Mouse (Mus musculus): ENCODE data around the gene Nectin1. TPM values are rescaled to one million over a fixed set of nuclear protein-coding genes. Genes with fewer than 3 reads are reported as not detected.

Nectin1 gene
- total and polyA plus RNA-seq, 3 experiments: 0.26 to 1.9 (median 1.8) TPM

- no peaks in the 10 kb centered on the region for H3K36me3 ChIP-seq (replicated peaks in 1 of 2; ENCODE audit: control insufficient read depth in 1 of 2, insufficient read depth in 1 of 2, low read length in 1 of 2)
- H3K4me3 ChIP-seq (replicated peaks in 1 of 3; ENCODE audit: low read depth in 2 of 3, low read length in 2 of 3, poor library complexity in 1 of 3): no peak overlapping the region
- in situ Hi-C loops (cut with MboI; ENCODE audit: low pct_ligation_motif_present, low pct_unique_long_range_greater_than_20kb, low sequenced_read_pairs) (loop anchor here (25.0 kb wide), 1 partner anchor 401 kb away; no protein-coding TSS in a partner anchor), dilution Hi-C loops (cut with MboI; ENCODE audit: extremely low pct_ligation_motif_present, extremely low pct_unique_long_range_greater_than_20kb, low sequenced_read_pairs) (no loop called here)
- H3K4me1 ChIP-seq (ENCODE audit: control insufficient read depth in 1 of 2, insufficient read depth in 2 of 2): peaks cover 0 to under 1% of the 10 kb centered on the region in 2 experiments; a peak in 1 of 4 replicates
- H3K27me3 ChIP-seq (replicated peaks): peaks cover 74% of the 10 kb centered on the region
- H3K79me2 ChIP-seq (replicated peaks; ENCODE audit: control insufficient read depth, extremely low read depth, insufficient read depth, poor library complexity, severe bottlenecking): no peaks in the 10 kb centered on the region
- no peak for TF ChIP-seq MYC (IDR thresholded peaks at IDR 0.05; ENCODE audit: low read depth, low read length)
- TF ChIP-seq USF2 (conservative IDR thresholded peaks at IDR 0.05; ENCODE audit: low read depth, low read length): no peak
- TF ChIP-seq KAT2A (IDR thresholded peaks at IDR 0.05; ENCODE audit: insufficient replicate concordance, low read length): no peak
- TF ChIP-seq NELFE (IDR thresholded peaks at IDR 0.05; ENCODE audit: low read depth, low read length): no peak
- TF ChIP-seq CHD1 (IDR thresholded peaks at IDR 0.05; ENCODE audit: low read depth, low read length): no peak
- TF ChIP-seq RCOR1 (conservative IDR thresholded peaks at IDR 0.05; ENCODE audit: low read depth, low read length): no peak
- TF ChIP-seq CTCF (conservative IDR thresholded peaks at IDR 0.05 in 1 of 2, IDR thresholded peaks at IDR 0.05 in 1 of 2; ENCODE audit: low read depth in 2 of 2, low read length in 2 of 2): no peak
- no peak for TF ChIP-seq ZC3H11A (IDR thresholded peaks at IDR 0.05; ENCODE audit: low read depth, low read length)
- TF ChIP-seq ZMIZ1 (IDR thresholded peaks at IDR 0.05; ENCODE audit: low read depth, low read length): no peak
- TF ChIP-seq E2F4 (IDR thresholded peaks at IDR 0.05; ENCODE audit: insufficient replicate concordance, low read depth, low read length): no peak
- TF ChIP-seq ETS1 (conservative IDR thresholded peaks at IDR 0.05; ENCODE audit: low read depth, low read length): no peak
- TF ChIP-seq POLR2A (IDR thresholded peaks at IDR 0.05; ENCODE audit: low read depth, low read length): no peak
- no peak for TF ChIP-seq MAX (IDR thresholded peaks at IDR 0.05; ENCODE audit: low read length)
- no peak for TF ChIP-seq ZKSCAN1 (IDR thresholded peaks at IDR 0.05; ENCODE audit: borderline replicate concordance, low read depth, low read length)
- no peak for TF ChIP-seq USF1 (IDR thresholded peaks at IDR 0.05; ENCODE audit: low read depth, low read length)
- no peak for TF ChIP-seq POLR2AphosphoS2 (IDR thresholded peaks at IDR 0.05; ENCODE audit: low read depth, low read length)
- no peak for TF ChIP-seq IRF4 (IDR thresholded peaks at IDR 0.05; ENCODE audit: low read depth, low read length)
- no peak for TF ChIP-seq ELF1 (IDR thresholded peaks at IDR 0.05; ENCODE audit: low read depth, low read length)
- no peak for TF ChIP-seq UBTF (IDR thresholded peaks at IDR 0.05; ENCODE audit: low read depth, low read length)
- no peak overlapping the region for H3K27ac ChIP-seq (ENCODE audit: insufficient read depth, low read depth)
- H3K9me3 ChIP-seq (replicated peaks; ENCODE audit: low read length): no peaks in the 10 kb centered on the region
- H3K4me2 ChIP-seq (ENCODE audit: insufficient read depth, low read depth, poor library complexity, severe bottlenecking): no peak overlapping the region
- H3K9ac ChIP-seq (ENCODE audit: insufficient read depth, low read depth): no peak overlapping the region
- DNase-seq (ENCODE audit: extremely low read depth): no peak
Measured at GRCm38 (mm10) chr9:43737871-43738292, 5.9 kb upstream of the Nectin1 start.

- H3K9me3 ChIP-seq (replicated peaks; ENCODE audit: low read length): no peaks in the 10 kb centered on the region
- TF ChIP-seq NRF1 (IDR thresholded peaks at IDR 0.05; ENCODE audit: low read depth, low read length) (no peak), SIN3A (IDR thresholded peaks at IDR 0.05; ENCODE audit: low read length) (no peak), MYC (IDR thresholded peaks at IDR 0.05; ENCODE audit: low read depth, low read length) (no peak), MAFK (IDR thresholded peaks at IDR 0.05; ENCODE audit: insufficient replicate concordance, low read length) (no peak), ZMIZ1 (IDR thresholded peaks at IDR 0.05; ENCODE audit: low read depth, low read length) (no peak), MAX (IDR thresholded peaks at IDR 0.05; ENCODE audit: low read length) (no peak), ZC3H11A (IDR thresholded peaks at IDR 0.05; ENCODE audit: low read depth, low read length) (no peak), MAZ (IDR thresholded peaks at IDR 0.05; ENCODE audit: low read depth, low read length) (no peak), CHD2 (IDR thresholded peaks at IDR 0.05; ENCODE audit: low read length) (no peak), RCOR1 (conservative IDR thresholded peaks at IDR 0.05; ENCODE audit: low read depth, low read length) (no peak), E2F4 (IDR thresholded peaks at IDR 0.05; ENCODE audit: insufficient replicate concordance, low read depth, low read length) (no peak), USF2 (conservative IDR thresholded peaks at IDR 0.05; ENCODE audit: low read depth, low read length) (no peak), GABPA (IDR thresholded peaks at IDR 0.05; ENCODE audit: insufficient replicate concordance, low read depth, low read length) (no peak), POLR2A (IDR thresholded peaks at IDR 0.05; ENCODE audit: low read depth, low read length) (no peak)
- H3K27me3 ChIP-seq (replicated peaks): peaks cover 67% of the 10 kb centered on the region
- H3K4me3 ChIP-seq (replicated peaks in 1 of 3; ENCODE audit: low read depth in 2 of 3, low read length in 2 of 3, poor library complexity in 1 of 3): no peak overlapping the region
- H3K4me1 ChIP-seq (ENCODE audit: control insufficient read depth in 1 of 2, insufficient read depth in 2 of 2): peaks cover 2 to 4% of the 10 kb centered on the region in 2 experiments; a peak in 2 of 4 replicates
- H3K27ac ChIP-seq (ENCODE audit: insufficient read depth, low read depth): no peak overlapping the region
- H3K36me3 ChIP-seq (replicated peaks in 1 of 2; ENCODE audit: control insufficient read depth in 1 of 2, insufficient read depth in 1 of 2, low read length in 1 of 2): no peaks in the 10 kb centered on the region
- no peak overlapping the region for H3K9ac ChIP-seq (ENCODE audit: insufficient read depth, low read depth)
- no peaks in the 10 kb centered on the region for H3K79me2 ChIP-seq (replicated peaks; ENCODE audit: control insufficient read depth, extremely low read depth, insufficient read depth, poor library complexity, severe bottlenecking)
- DNase-seq (ENCODE audit: extremely low read depth): no peak
- dilution Hi-C loops (cut with MboI; ENCODE audit: extremely low pct_ligation_motif_present, extremely low pct_unique_long_range_greater_than_20kb, low sequenced_read_pairs) (no loop called here), in situ Hi-C loops (cut with MboI; ENCODE audit: low pct_ligation_motif_present, low pct_unique_long_range_greater_than_20kb, low sequenced_read_pairs) (loop anchor here (25.0 kb wide), 1 partner anchor 401 kb away; no protein-coding TSS in a partner anchor)
- H3K4me2 ChIP-seq (ENCODE audit: insufficient read depth, low read depth, poor library complexity, severe bottlenecking): no peak overlapping the region
Measured at GRCm38 (mm10) chr9:43738480-43739084, 5.2 kb upstream of the Nectin1 start.
